ENCODE assay signal across 22 mouse cellular contexts in the genomic region with DNA sequence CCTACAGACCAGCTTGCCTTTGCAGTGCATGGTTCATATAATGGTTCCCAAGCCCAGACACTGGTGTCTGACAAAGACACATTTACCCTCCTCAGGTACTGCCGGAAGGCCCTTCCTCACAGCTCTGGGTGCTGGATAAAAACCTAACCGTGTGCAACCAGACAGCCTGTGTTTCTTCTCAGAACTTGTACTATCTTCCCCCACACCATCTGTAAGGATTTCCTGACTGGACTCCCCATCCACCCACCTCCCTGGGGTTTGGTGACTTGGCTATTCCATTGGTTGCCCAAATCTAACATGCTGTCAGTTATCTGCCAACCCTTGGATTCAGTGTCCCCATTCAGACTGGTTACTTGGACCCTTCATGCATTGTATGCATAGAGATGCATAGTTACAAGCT.
"Had no signal": no experiment of that assay in that cellular context is flagged by ENCODE, and none has a peak within 500 bp of the region (broad histone marks: within the 10 kb centered on the region; RNA-seq: fewer than 3 reads in every experiment).

No protein-coding gene starts in this region.

- ATAC-seq: forebrain, embryonic 16.5 days; hindbrain, postnatal 0 days; intestine, embryonic 16.5 days had no signal

- H3K4me3 ChIP-seq: gastrocnemius, adult 2 months; heart, embryonic 13.5 days; heart, embryonic 15.5 days; hindbrain, embryonic 13.5 days; hindbrain, embryonic 15.5 days; limb, embryonic 10.5 days; limb, embryonic 12.5 days; liver, embryonic 13.5 days had no signal

- DNase-seq: gastrocnemius, adult 2 months; gastrocnemius, postnatal 10 days; gastrocnemius, postnatal 25 days; heart, adult 18-20 months; heart, postnatal 14 days; heart, postnatal 36 days; kidney, adult 11 months; kidney, adult 2 months; kidney, postnatal 10 days; kidney, postnatal 25 days; kidney, postnatal 4 days; liver; liver, embryonic 13.5 days had no signal

- H3K27ac ChIP-seq: gastrocnemius, adult 2 months; heart, embryonic 13.5 days; heart, embryonic 15.5 days; hindbrain, embryonic 13.5 days; hindbrain, embryonic 15.5 days; hindbrain, postnatal 0 days; limb, embryonic 10.5 days; limb, embryonic 12.5 days; liver, embryonic 13.5 days had no signal
